Mouse (Mus musculus) left cerebral cortex, postnatal 36 days (tissue): Measurements from ENCODE around the gene Gskip. TPM values are rescaled to one million over a fixed set of nuclear protein-coding genes. Genes with fewer than 3 reads are reported as not detected.

ENCODE experiments used
- total RNA-seq, 2 experiments: library from RNA; stranded (reverse); gene quantifications; 2 replicates each; pipeline ENCODE4 v1.2.3; 2021

The Gskip gene
- total RNA-seq, 2 experiments from 2014 or later, result 22.6 to 25.1 TPM

Other genes with a start within 250 kb of the Gskip start
- gene D430019H16Rik, start 231.0 kb upstream of the Gskip start, total RNA-seq, result 100 to 1,000 TPM in 1 of 2 experiments, 10 to 100 TPM in 1; 89.2 to 101 TPM
- gene Bdkrb2, start 121.6 kb upstream of the Gskip start, total RNA-seq, result under 1 TPM; 0.25 to 0.36 TPM
- gene Bdkrb1, start 81.7 kb upstream of the Gskip start, total RNA-seq, result not detected
- 10 to 100 TPM; 44.7 to 50.7 TPM for gene Atg2b, start 382 bp downstream of the Gskip start, total RNA-seq
- under 1 TPM; 0.41 to 0.62 TPM for gene Ak7, start 21.1 kb downstream of the Gskip start, total RNA-seq
- 100 to 1,000 TPM; 122 to 164 TPM for gene Papola, start 99.9 kb downstream of the Gskip start, total RNA-seq